Mouse (Mus musculus) kidney, adult 9 months (tissue): ENCODE measurements around the gene Rrp1b.
"Not testable (repeated sequence)": the region's sequence is repeated elsewhere in the genome, so short reads cannot be mapped to it uniquely, and the experiment has no call there.

Source experiments
- DNase-seq: peaks from one replicate; pipeline ENCODE4 v3.0.0; 2022

Rrp1b gene

GRCm38 (mm10) chr17:32091364-32092240 lies 55.7 kb downstream of the Rrp1b start:
- DNase-seq, result peak; percentile 79

GRCm38 (mm10) chr17:32092241-32092619 lies 56.3 kb downstream of the Rrp1b start:
- no peak for DNase-seq

- DNase-seq, result no peak
These were observed 57.0 kb downstream of the Rrp1b start for GRCm38 (mm10) chr17:32092895-32093294.

GRCm38 (mm10) chr17:32097676-32098075 lies 61.8 kb downstream of the Rrp1b start:
- peak; percentile 94 for DNase-seq

- not testable (repeated sequence) for DNase-seq
These were observed 63.0 kb downstream of the Rrp1b start for GRCm38 (mm10) chr17:32098905-32099304.

GRCm38 (mm10) chr17:32099574-32099942 lies 63.7 kb downstream of the Rrp1b start:
- DNase-seq, result no peak

GRCm38 (mm10) chr17:32099943-32100586 lies 64.2 kb downstream of the Rrp1b start:
- DNase-seq, result peak; percentile 91

GRCm38 (mm10) chr17:32103054-32103453 lies 67.2 kb downstream of the Rrp1b start:
- peak; percentile 72 for DNase-seq

GRCm38 (mm10) chr17:32106358-32106757 lies 70.5 kb downstream of the Rrp1b start:
- no peak for DNase-seq

- DNase-seq, result no peak
These were observed 72.0 kb downstream of the Rrp1b start for GRCm38 (mm10) chr17:32107877-32108276.

GRCm38 (mm10) chr17:32108320-32109011 lies 72.6 kb downstream of the Rrp1b start:
- DNase-seq, result not testable (repeated sequence)

- no peak for DNase-seq
These were observed 73.5 kb downstream of the Rrp1b start for GRCm38 (mm10) chr17:32109201-32109940.

- DNase-seq, result peak; percentile 60
These were observed 74.5 kb downstream of the Rrp1b start for GRCm38 (mm10) chr17:32110424-32110823.

- peak; percentile 53 for DNase-seq
These were observed 75.3 kb downstream of the Rrp1b start for GRCm38 (mm10) chr17:32110980-32111780.
